In genomic region chr14:32634015-32634682, GRCm38 (mm10) we compare ENCODE assay signal across 13 mouse cellular contexts. TPM values are rescaled to one million over a fixed set of nuclear protein-coding genes. Genes with fewer than 3 reads are reported as not detected.
DNase-seq lines count a peak whose midpoint lies in the region; ATAC-seq lines count a peak whose summit lies in the region.
"Had no signal": no experiment of that assay in that cellular context is flagged by ENCODE, and none has a peak within 500 bp of the region (broad histone marks: within the 10 kb centered on the region; RNA-seq: fewer than 3 reads in every experiment).

No protein-coding gene starts in this region.

- no peak overlapping the region for H3K27ac ChIP-seq in hindbrain, embryonic 11.5 days (ENCODE audit: low read depth, low read length)
- H3K27ac ChIP-seq: lung, embryonic 15.5 days; midbrain, embryonic 15.5 days had no signal

- H3K9ac ChIP-seq in hindbrain, embryonic 11.5 days (ENCODE audit: low read depth, low read length): no peak overlapping the region
- H3K9ac ChIP-seq: lung, embryonic 15.5 days; midbrain, embryonic 15.5 days had no signal

- WGBS in hindbrain, embryonic 11.5 days: 31% methylated on average over 11 of the region's 11 CpGs

- no peaks in the 10 kb centered on the region for H3K9me3 ChIP-seq in hindbrain, embryonic 11.5 days (ENCODE audit: control insufficient read depth, low read length)
- H3K9me3 ChIP-seq: lung, embryonic 15.5 days; midbrain, embryonic 15.5 days had no signal

- no peaks in the 10 kb centered on the region for H3K36me3 ChIP-seq in hindbrain, embryonic 11.5 days (ENCODE audit: control insufficient read depth, insufficient read depth, low read length)
- H3K36me3 ChIP-seq: lung, embryonic 15.5 days; midbrain, embryonic 15.5 days had no signal

- no peaks in the 10 kb centered on the region for H3K27me3 ChIP-seq in hindbrain, embryonic 11.5 days (ENCODE audit: control insufficient read depth, insufficient read depth, low read length)
- H3K27me3 ChIP-seq: lung, embryonic 15.5 days; midbrain, embryonic 15.5 days had no signal

- no peak overlapping the region for H3K4me2 ChIP-seq in hindbrain, embryonic 11.5 days (replicated peaks; ENCODE audit: low read depth, low read length)
- H3K4me2 ChIP-seq: lung, embryonic 15.5 days; midbrain, embryonic 15.5 days had no signal

- no peaks in the 10 kb centered on the region for H3K4me1 ChIP-seq in hindbrain, embryonic 11.5 days (replicated peaks; ENCODE audit: control insufficient read depth, insufficient read depth, low read length)
- H3K4me1 ChIP-seq: lung, embryonic 15.5 days; midbrain, embryonic 15.5 days had no signal

- no peak for ATAC-seq in hindbrain, embryonic 11.5 days (ENCODE audit: low FRiP score)
- no peak for ATAC-seq in erythroid progenitor cell, adult 5-6 weeks (replicated peaks; ENCODE audit: low FRiP score, poor library complexity, severe bottlenecking)
- ATAC-seq: midbrain, embryonic 15.5 days had no signal

- peak; percentile 35 for DNase-seq in adrenal gland, adult 2 months
- no peak for DNase-seq in adrenal gland, postnatal 25 days
- DNase-seq in ovary, adult 18-20 months (ENCODE audit: low spot score): peak; percentile 13
- DNase-seq in ovary, postnatal 14 days (ENCODE audit: low spot score): no peak
- DNase-seq in hindbrain, embryonic 11.5 days (ENCODE audit: low spot score): peak; percentile 35
- peak; percentile 50 for DNase-seq in retina, postnatal 1 day
- DNase-seq in layer of hippocampus, postnatal 14 days (ENCODE audit: low spot score in 2 of 2): no peak
- DNase-seq: cerebellum, adult 9-11 months; kidney, adult 9 months had no signal

- H3K4me3 ChIP-seq in hindbrain, embryonic 11.5 days (ENCODE audit: low read depth, low read length): no peak overlapping the region
- H3K4me3 ChIP-seq: lung, embryonic 15.5 days; midbrain, embryonic 15.5 days had no signal

RNA-seq across cellular contexts. Expression of gene Prrxl1, which starts 34.9 kb away (rescaled TPM):
- total RNA-seq in adrenal gland, adult 2 months (2021): 1 to 10 TPM in 1 of 2 experiments, under 1 TPM in 1; 0.81 to 3.1 TPM
- polyA plus RNA-seq in adrenal gland, adult 2 months (2012; rRNA removed): 0.46 and 1.6 TPM in 2 replicates
- 1.1 and 2.2 TPM in 2 replicates for total RNA-seq in adrenal gland, postnatal 25 days (2021)
- polyA plus RNA-seq in hindbrain, embryonic 11.5 days (2014; fragmentation: Nextera tagmentation; extraction: Ambion mirVana): 13.2 and 18.2 TPM in 2 replicates
- not detected for total RNA-seq in layer of hippocampus, postnatal 14 days (2021)
- not detected in 2 replicates for total RNA-seq in erythroid progenitor cell, adult 5-6 weeks (2015; ENCODE audit: low replicate concordance)
- total RNA-seq in erythroid progenitor cell, adult 5-6 weeks (2017; ENCODE audit: low replicate concordance): not detected in 2 replicates
- total RNA-seq: layer of hippocampus, postnatal 25 days had no signal

RNA-seq across cellular contexts. Expression of gene 3425401B19Rik, which starts 50.9 kb away (rescaled TPM):
- not detected for total RNA-seq in adrenal gland, adult 2 months (2021)
- 0.03 TPM in 1 of 2 replicates, not detected in the other for polyA plus RNA-seq in adrenal gland, adult 2 months (2012; rRNA removed)
- total RNA-seq in adrenal gland, postnatal 25 days (2021): 0.36 TPM in 1 of 2 replicates, not detected in the other
- 0.06 and 0.17 TPM in 2 replicates for polyA plus RNA-seq in hindbrain, embryonic 11.5 days (2014; fragmentation: Nextera tagmentation; extraction: Ambion mirVana)
- total RNA-seq in layer of hippocampus, postnatal 14 days (2021): under 1 TPM in 1 of 2 experiments, not detected in 1; 0.07 TPM
- not detected in 2 replicates for total RNA-seq in erythroid progenitor cell, adult 5-6 weeks (2015; ENCODE audit: low replicate concordance)
- not detected in 2 replicates for total RNA-seq in erythroid progenitor cell, adult 5-6 weeks (2017; ENCODE audit: low replicate concordance)
- polyA plus RNA-seq: midbrain, embryonic 15.5 days had no signal

Comparison
In these comparisons a context has a peak if more than half of its experiments do, and no peak if none do; other contexts are left out.
1. DNase-seq: peak in adrenal gland, adult 2 months (single experiment), ovary, adult 18-20 months (single experiment), hindbrain, embryonic 11.5 days (single experiment) and retina, postnatal 1 day (single experiment); none in adrenal gland, postnatal 25 days (single experiment), ovary, postnatal 14 days (single experiment) and layer of hippocampus, postnatal 14 days (0 of 2).